Mouse (Mus musculus) ES-Bruce4 (cell line): ENCODE measurements around the gene Kif6.

ENCODE experiments used
- CTCF ChIP-seq: IDR thresholded peaks from one replicate; pipeline ENCODE4 v1.8.1; 2011; ENCODE audit warnings: low read depth, low read length
- POLR2A ChIP-seq: IDR thresholded peaks from one replicate; pipeline ENCODE4 v1.8.1; 2011; ENCODE audit warnings: low read length; ENCODE audit not compliant: insufficient read depth

- TF ChIP-seq POLR2A (no peak), CTCF (no peak)
Observed at GRCm38 (mm10) chr17:49681410-49681809, 66.5 kb downstream of the Kif6 start.
